8 mouse cellular contexts compared by ENCODE assay signal in the genomic region with DNA sequence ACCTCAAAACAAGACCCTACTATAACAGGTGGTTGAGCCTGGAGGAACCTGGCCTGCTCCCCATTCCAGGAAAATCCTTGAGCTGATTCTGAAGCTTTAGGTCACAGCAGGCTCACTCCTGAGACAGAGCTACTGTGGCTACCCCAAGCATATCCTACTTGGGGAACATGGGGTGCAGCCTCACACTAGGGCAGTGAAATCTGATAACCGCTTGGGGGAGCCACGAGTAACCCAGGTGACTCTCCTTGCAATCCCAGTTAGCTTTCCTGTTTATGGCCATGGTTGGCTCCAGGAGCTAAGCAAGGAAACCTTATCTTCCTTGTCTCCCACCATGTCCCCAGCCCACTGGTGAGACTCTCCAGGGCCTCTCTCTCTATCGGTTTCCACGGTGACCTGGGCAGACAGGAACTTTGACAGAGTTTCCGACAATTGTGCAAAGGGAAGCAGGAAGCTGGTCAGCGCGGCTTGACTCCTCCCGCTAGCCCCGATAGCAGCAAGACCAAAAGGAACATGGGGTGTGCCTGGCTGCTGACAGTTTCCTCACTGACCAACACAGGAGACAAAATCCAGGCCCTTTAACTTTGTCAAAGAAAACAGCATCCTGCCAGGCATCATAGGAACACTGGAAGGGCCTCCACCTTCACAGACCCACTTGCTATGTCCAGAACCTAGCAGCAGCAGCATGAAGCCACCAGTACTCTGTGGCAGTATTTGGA. TPM values are rescaled to one million over a fixed set of nuclear protein-coding genes. Genes with fewer than 3 reads are reported as not detected.
A peak's percentile ranks its signal among the peaks of the same experiment; 100 is the strongest.
DNase-seq lines count a peak whose midpoint lies in the region; ATAC-seq and TF ChIP-seq lines count a peak whose summit lies in the region.

No protein-coding gene starts in this region.

- intact Hi-C loops in gastrocnemius, adult 2 months (cut with DNase I) = no loop called here
- intact Hi-C loops in gastrocnemius, postnatal 14 days (cut with DNase I; ENCODE audit: low total_unique reads) = no loop called here
- intact Hi-C loops in heart, adult 2 months (cut with DNase I) = loop anchor here (1.0 to 2.0 kb wide), 4 partner anchors 15 to 86 kb away; no protein-coding TSS in a partner anchor

- H3K9me3 ChIP-seq in lung, embryonic 14.5 days (ENCODE audit: low read depth, low read length) = no peaks in the 10 kb centered on the region

- no peaks in the 10 kb centered on the region for H3K79me2 ChIP-seq in heart, adult 2 months (replicated peaks; ENCODE audit: control insufficient read depth, insufficient read depth, low read length)

- peak; percentile 59 for DNase-seq in gastrocnemius, adult 2 months
- DNase-seq in gastrocnemius, postnatal 14 days = no peak
- DNase-seq in heart, adult 2 months = peak; percentile 77 to 88
- DNase-seq in kidney, adult 11 months = peak; percentile 83
- peak; percentile 69 for DNase-seq in lung, embryonic 14.5 days
- no peak for DNase-seq in thymus, postnatal 36 days
- DNase-seq in right cerebral cortex, postnatal 4 days = no peak

- no peak overlapping the region for H3K9ac ChIP-seq in heart, adult 2 months (ENCODE audit: low read depth, low read length)
- peak overlapping the region; percentile 11; the same call in 1 of the 2 replicates for H3K9ac ChIP-seq in lung, embryonic 14.5 days

- TF ChIP-seq EP300 in heart, adult 2 months (IDR thresholded peaks at IDR 0.05; ENCODE audit: insufficient read depth, low read depth, low read length) = peak; percentile 99

- ATAC-seq in lung, embryonic 14.5 days (ENCODE audit: insufficient read depth) = peak; percentile 48; the same call in 1 of the 2 replicates

- peak; percentile 61; the same call in 1 of the 2 replicates for TF ChIP-seq POLR2A in heart, adult 2 months (IDR thresholded peaks at IDR 0.05; ENCODE audit: insufficient read depth, low read depth, low read length)
- TF ChIP-seq POLR2A in small intestine, adult 2 months (IDR thresholded peaks at IDR 0.05; ENCODE audit: low read depth, low read length) = no peak

- 20% methylated on average over 9 of the region's 9 CpGs for WGBS in heart, adult 2 months
- WGBS in lung, embryonic 14.5 days = 38% methylated on average over 9 of the region's 9 CpGs
- 44% methylated on average over 9 of the region's 9 CpGs for WGBS in small intestine, adult 2 months

- H3K36me3 ChIP-seq in heart, adult 2 months (ENCODE audit: control insufficient read depth, insufficient read depth, low read length) = peaks cover 3% of the 10 kb centered on the region
- peaks cover 99% of the 10 kb centered on the region for H3K36me3 ChIP-seq in lung, embryonic 14.5 days (ENCODE audit: insufficient read depth)
- H3K36me3 ChIP-seq in small intestine, adult 2 months (ENCODE audit: control insufficient read depth, insufficient read depth, low read length) = peaks cover 77% of the 10 kb centered on the region

- H3K27ac ChIP-seq in gastrocnemius, adult 2 months = peak overlapping the region; percentile 88
- peak overlapping the region; percentile 92 for H3K27ac ChIP-seq in heart, adult 2 months
- peak overlapping the region; percentile 80; the same call in 1 of the 2 replicates for H3K27ac ChIP-seq in lung, embryonic 14.5 days (ENCODE audit: low read depth)
- H3K27ac ChIP-seq in small intestine, adult 2 months (ENCODE audit: insufficient read depth, low read depth, low read length) = peak overlapping the region; percentile 55

- no peaks in the 10 kb centered on the region for H3K27me3 ChIP-seq in heart, adult 2 months (ENCODE audit: control insufficient read depth, insufficient read depth, low read length)
- no peaks in the 10 kb centered on the region for H3K27me3 ChIP-seq in lung, embryonic 14.5 days (ENCODE audit: insufficient read depth, low read length)
- no peaks in the 10 kb centered on the region for H3K27me3 ChIP-seq in small intestine, adult 2 months (ENCODE audit: control insufficient read depth, insufficient read depth, low read length)

- peaks cover 25% of the 10 kb centered on the region for H3K4me1 ChIP-seq in heart, adult 2 months (ENCODE audit: control insufficient read depth, insufficient read depth, low read length)
- H3K4me1 ChIP-seq in lung, embryonic 14.5 days (ENCODE audit: insufficient read depth) = no peaks in the 10 kb centered on the region
- H3K4me1 ChIP-seq in small intestine, adult 2 months (ENCODE audit: control insufficient read depth, insufficient read depth, insufficient read length, low read length) = peaks cover 2% of the 10 kb centered on the region; the same call in 1 of the 2 replicates

- peak overlapping the region; percentile 46; the same call in 1 of the 2 replicates for H3K4me3 ChIP-seq in gastrocnemius, adult 2 months
- no peak overlapping the region for H3K4me3 ChIP-seq in heart, adult 2 months
- no peak overlapping the region for H3K4me3 ChIP-seq in lung, embryonic 14.5 days (ENCODE audit: low read depth, low read length)
- H3K4me3 ChIP-seq in small intestine, adult 2 months (ENCODE audit: low read depth, low read length) = no peak overlapping the region

- H3K4me2 ChIP-seq in lung, embryonic 14.5 days = no peak overlapping the region

- peak; percentile 56 for TF ChIP-seq CTCF in gastrocnemius, adult 2 months (IDR thresholded peaks at IDR 0.05)
- peak; percentile 81 for TF ChIP-seq CTCF in heart, adult 2 months (IDR thresholded peaks at IDR 0.05)
- peak; percentile 50 for TF ChIP-seq CTCF in lung, embryonic 14.5 days (IDR thresholded peaks at IDR 0.05; ENCODE audit: low read depth)
- peak; percentile 26; the same call in 1 of the 2 replicates for TF ChIP-seq CTCF in small intestine, adult 2 months (IDR thresholded peaks at IDR 0.05; ENCODE audit: extremely low read depth, insufficient read length, insufficient replicate concordance, low read depth, low read length)

RNA-seq across cellular contexts. Expression of a gene that starts 29.9 kb away (rescaled TPM):
- total RNA-seq in gastrocnemius, adult 2 months (2021) = 10 to 100 TPM; 27.2 to 30.4 TPM
- total RNA-seq in gastrocnemius, postnatal 14 days (2021) = 10 to 100 TPM; 20.9 to 24.1 TPM
- 10 to 100 TPM; 36.3 to 40.4 TPM for total RNA-seq in heart, adult 2 months (2021)
- 37.5 and 50.1 TPM in 2 replicates for polyA plus RNA-seq in heart, adult 2 months (2012; rRNA removed)
- 36.0 and 36.5 TPM in 2 replicates for polyA plus RNA-seq in lung, embryonic 14.5 days (2014; fragmentation: Nextera tagmentation; extraction: Ambion mirVana)
- 72.4 and 105 TPM in 2 replicates for polyA plus RNA-seq in small intestine, adult 2 months (2012; rRNA removed)

RNA-seq across cellular contexts. Expression of a gene that starts 41.5 kb away (rescaled TPM):
- total RNA-seq in gastrocnemius, adult 2 months (2021) = 10 to 100 TPM in 1 of 2 experiments, 1 to 10 TPM in 1; 6.9 to 11.9 TPM
- 10 to 100 TPM; 17.1 to 18.9 TPM for total RNA-seq in gastrocnemius, postnatal 14 days (2021)
- total RNA-seq in heart, adult 2 months (2021) = 10 to 100 TPM; 31.6 to 32.4 TPM
- 22.0 and 23.2 TPM in 2 replicates for polyA plus RNA-seq in heart, adult 2 months (2012; rRNA removed)
- polyA plus RNA-seq in lung, embryonic 14.5 days (2014; fragmentation: Nextera tagmentation; extraction: Ambion mirVana) = 37.7 and 44.0 TPM in 2 replicates
- 19.6 and 21.6 TPM in 2 replicates for polyA plus RNA-seq in small intestine, adult 2 months (2012; rRNA removed)

Comparison
In these comparisons a context has a peak if more than half of its experiments do, and no peak if none do; other contexts are left out.
1. DNase-seq: peak in gastrocnemius, adult 2 months (single experiment), heart, adult 2 months (2 of 2), kidney, adult 11 months (single experiment) and lung, embryonic 14.5 days (single experiment); none in gastrocnemius, postnatal 14 days (single experiment), thymus, postnatal 36 days (0 of 2) and right cerebral cortex, postnatal 4 days (single experiment).
2. CTCF ChIP-seq: peak in every context shown above with its lines; median percentile 81 in heart, adult 2 months; 56 in gastrocnemius, adult 2 months; 50 in lung, embryonic 14.5 days; 26 in small intestine, adult 2 months.
3. Peak in every context shown above with its lines, with median percentiles within 50 percentile points of each other: H3K27ac ChIP-seq.